Mouse (Mus musculus) stomach, postnatal 0 days (tissue): ENCODE data around the gene Actr6. TPM values are rescaled to one million over a fixed set of nuclear protein-coding genes. Genes with fewer than 3 reads are reported as not detected.

Experiments
- ATAC-seq: fragments of 200-750 bp; cut with Nextera tagmentation; 2 replicates; pipeline ENCODE4 v1.8.0; 2017; ENCODE audit not compliant: low FRiP score, low TSS enrichment
- DNase-seq: peaks from one replicate; pipeline ENCODE4 v3.0.0-alpha.2; 2016; ENCODE audit warnings: low spot score
- H3K27ac ChIP-seq: fragments of 300-500 bp; sonication (generic); replicated peaks from 2 replicates; pipeline ENCODE4 v1.5.1; 2014; ENCODE audit warnings: mild to moderate bottlenecking, control low read depth
- H3K27me3 ChIP-seq: fragments of 300-500 bp; sonication (generic); 2 replicates; pipeline ENCODE4 v1.6.1; 2014; ENCODE audit warnings: low read length; ENCODE audit not compliant: control insufficient read depth, insufficient read depth
- H3K36me3 ChIP-seq: fragments of 300-500 bp; sonication (generic); 2 replicates; pipeline ENCODE4 v1.6.1; 2014; ENCODE audit warnings: low read length, mixed read lengths; ENCODE audit not compliant: control insufficient read depth, insufficient read depth
- H3K4me1 ChIP-seq: fragments of 300-500 bp; sonication (generic); replicated peaks from 2 replicates; pipeline ENCODE4 v1.6.1; 2014; ENCODE audit warnings: antibody characterized with exemption; ENCODE audit not compliant: control insufficient read depth, insufficient read depth
- H3K4me2 ChIP-seq: fragments of 300-500 bp; sonication (generic); replicated peaks from 2 replicates; pipeline ENCODE4 v1.6.1; 2014; ENCODE audit warnings: low read depth, mild to moderate bottlenecking, control low read depth, moderate library complexity
- H3K4me3 ChIP-seq: fragments of 300-500 bp; sonication (generic); 2 replicates; pipeline ENCODE4 v1.5.1; 2014; ENCODE audit warnings: low read depth, low read length, control low read depth
- H3K9ac ChIP-seq: fragments of 300-500 bp; sonication (generic); 2 replicates; pipeline ENCODE4 v1.6.1; 2014; ENCODE audit warnings: mild to moderate bottlenecking, low read length, control low read depth, mixed read lengths
- H3K9me3 ChIP-seq: fragments of 300-500 bp; sonication (generic); 2 replicates; pipeline ENCODE4 v1.6.1; 2016; ENCODE audit warnings: low read length; ENCODE audit not compliant: control insufficient read depth
- CTCF ChIP-seq: IDR thresholded peaks from 2 replicates; pipeline ENCODE4 v1.5.1; 2016; ENCODE audit warnings: antibody characterized with exemption, low read depth, mild to moderate bottlenecking, moderate library complexity
- EP300 ChIP-seq: optimal IDR thresholded peaks from 2 replicates; pipeline ENCODE3; 2016; ENCODE audit warnings: antibody characterized with exemption
- WGBS: fragments of 180-500 bp; shearing (Covaris S2); extraction: QIAGEN DNeasy Blood & Tissue Kit; methylation state at CpG from one replicate; pipeline ENCODE4 v1.1.7; 2014; 5-methylcytosine and 5-hydroxymethylcytosine counted together
- polyA plus RNA-seq: library from polyadenylated mRNA; unstranded; fragments of >200 nt; fragmentation: Nextera tagmentation; extraction: Ambion mirVana; gene quantifications from 2 replicates; pipeline ENCODE4 v1.2.1, GENCODE M21; 2015

The Actr6 gene
- polyA plus RNA-seq, 1 experiment from 2014 or later = 17.1 TPM

GRCm38 (mm10) chr10:89731341-89731740, 754 bp downstream of the Actr6 start:
- peak overlapping the region; percentile 62 for H3K9ac ChIP-seq
- no peak for TF ChIP-seq EP300
- TF ChIP-seq CTCF = 0 out of 2 replicates have a peak, but pooled peaks have one; percentile 11
- H3K4me3 ChIP-seq = peak overlapping the region; percentile 71
- H3K4me2 ChIP-seq = peak overlapping the region; percentile 80
- H3K27ac ChIP-seq = no peak overlapping the region
- H3K9me3 ChIP-seq = no peaks in the 10 kb centered on the region
- no peak for DNase-seq
- no peak for ATAC-seq
- no peaks in the 10 kb centered on the region for H3K27me3 ChIP-seq
- H3K4me1 ChIP-seq = 0 out of 2 replicates have a peak, but pooled peaks cover 5% of the 10 kb centered on the region
- 9% methylated on average over 5 of the region's 5 CpGs for WGBS
- H3K36me3 ChIP-seq = no peaks in the 10 kb centered on the region

- no peak for ATAC-seq
- 83% methylated on average over 6 of the region's 6 CpGs for whole genome bisulfite sequencing
Measured at GRCm38 (mm10) chr10:89730386-89730785, 1.7 kb downstream of the Actr6 start.

GRCm38 (mm10) chr10:89722247-89723195, 9.6 kb downstream of the Actr6 start:
- H3K4me1 ChIP-seq = no peaks in the 10 kb centered on the region
- 83% methylated on average over 14 of the region's 14 CpGs for whole genome bisulfite sequencing
- no peaks in the 10 kb centered on the region for H3K9me3 ChIP-seq
- TF ChIP-seq CTCF = no peak
- ATAC-seq (no peak), DNase-seq (no peak)
- H3K9ac ChIP-seq = no peak overlapping the region
- H3K27ac ChIP-seq = no peak overlapping the region
- H3K36me3 ChIP-seq = peaks cover 6% of the 10 kb centered on the region; the same call in 1 of the 2 replicates
- no peak overlapping the region for H3K4me2 ChIP-seq
- no peaks in the 10 kb centered on the region for H3K27me3 ChIP-seq
- no peak overlapping the region for H3K4me3 ChIP-seq

More at GRCm38 (mm10) chr10:89730386-89730785, 1.7 kb downstream of the Actr6 start:
- Histone ChIP-seq H3K36me3 (0 out of 2 replicates have a peak, but pooled peaks cover 2% of the 10 kb centered on the region), H3K4me1 (0 out of 2 replicates have a peak, but pooled peaks cover 5% of the 10 kb centered on the region), H3K9ac (no peak overlapping the region), H3K9me3 (no peaks in the 10 kb centered on the region), H3K4me3 (no peak overlapping the region), H3K27ac (no peak overlapping the region), H3K27me3 (no peaks in the 10 kb centered on the region), H3K4me2 (no peak overlapping the region)
- no peak for TF ChIP-seq EP300
- no peak for TF ChIP-seq CTCF
- DNase-seq = no peak

GRCm38 (mm10) chr10:89720796-89721195, 11.3 kb downstream of the Actr6 start:
- DNase-seq = no peak
- no peaks in the 10 kb centered on the region for H3K4me1 ChIP-seq
- H3K27me3 ChIP-seq = no peaks in the 10 kb centered on the region
- no peaks in the 10 kb centered on the region for H3K9me3 ChIP-seq
- H3K4me3 ChIP-seq = no peak overlapping the region
- no peak overlapping the region for H3K4me2 ChIP-seq
- H3K36me3 ChIP-seq = peaks cover 5% of the 10 kb centered on the region; the same call in 1 of the 2 replicates
- WGBS = 86% methylated on average over 3 of the region's 3 CpGs
- TF ChIP-seq EP300 = no peak
- TF ChIP-seq CTCF = no peak
- no peak overlapping the region for H3K27ac ChIP-seq
- H3K9ac ChIP-seq = no peak overlapping the region
- ATAC-seq = no peak

GRCm38 (mm10) chr10:89720252-89720651, 11.8 kb downstream of the Actr6 start:
- H3K27me3 ChIP-seq = no peaks in the 10 kb centered on the region
- no peak overlapping the region for H3K27ac ChIP-seq
- TF ChIP-seq CTCF (no peak), EP300 (no peak)
- peaks cover 4% of the 10 kb centered on the region; the same call in 1 of the 2 replicates for H3K36me3 ChIP-seq
- H3K4me2 ChIP-seq = no peak overlapping the region
- no peak overlapping the region for H3K4me3 ChIP-seq
- DNase-seq (no peak), ATAC-seq (no peak)
- H3K9ac ChIP-seq = no peak overlapping the region
- no peaks in the 10 kb centered on the region for H3K4me1 ChIP-seq
- no peaks in the 10 kb centered on the region for H3K9me3 ChIP-seq

GRCm38 (mm10) chr10:89714910-89715309, 17.2 kb downstream of the Actr6 start:
- Histone ChIP-seq H3K4me2 (no peak overlapping the region), H3K36me3 (peaks cover 7% of the 10 kb centered on the region), H3K4me3 (no peak overlapping the region), H3K9ac (no peak overlapping the region), H3K27me3 (no peaks in the 10 kb centered on the region), H3K4me1 (no peaks in the 10 kb centered on the region), H3K9me3 (no peaks in the 10 kb centered on the region), H3K27ac (no peak overlapping the region)
- WGBS = 58% methylated on average over 10 of the region's 10 CpGs
- DNase-seq (no peak), ATAC-seq (no peak)
- TF ChIP-seq CTCF = no peak
